In the genomic region with DNA sequence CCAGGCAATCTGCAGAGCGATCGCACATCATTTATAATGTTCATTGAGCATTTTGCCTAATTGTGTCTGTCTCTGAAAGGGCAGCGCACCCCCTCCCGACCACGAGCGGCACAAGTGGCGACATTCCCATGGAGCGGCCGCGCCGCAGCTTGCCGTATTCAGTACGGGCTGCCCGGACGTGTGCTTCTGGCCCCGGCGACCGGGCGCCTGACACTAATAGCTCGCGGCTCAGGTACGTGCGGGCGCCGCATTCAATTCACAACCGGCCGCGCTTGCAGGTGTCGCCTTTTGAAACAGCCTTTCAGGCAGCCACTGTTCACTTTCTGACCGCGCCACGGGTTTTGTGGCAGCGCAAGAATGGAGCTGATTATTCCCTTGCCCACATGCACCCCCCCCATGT, we compare ENCODE assay signal across 8 mouse cellular contexts. TPM values are rescaled to one million over a fixed set of nuclear protein-coding genes. Genes with fewer than 3 reads are reported as not detected.
DNase-seq lines count a peak whose midpoint lies in the region; ATAC-seq lines count a peak whose summit lies in the region.
"Had no signal": no experiment of that assay in that cellular context is flagged by ENCODE, and none has a peak within 500 bp of the region (broad histone marks: within the 10 kb centered on the region; RNA-seq: fewer than 3 reads in every experiment).

No protein-coding gene starts in this region.

- no peak overlapping the region for H3K9ac ChIP-seq in embryonic facial prominence, embryonic 14.5 days (ENCODE audit: low read depth, low read length)
- no peak overlapping the region for H3K9ac ChIP-seq in intestine, embryonic 15.5 days

- peak; percentile 54 for DNase-seq in left cerebral cortex, postnatal 4 days
- DNase-seq in left cerebral cortex, adult 18-20 months (ENCODE audit: low spot score in 2 of 2): no peak
- no peak for DNase-seq in embryonic facial prominence, embryonic 14.5 days (ENCODE audit: low spot score)
- peak; percentile 54 for DNase-seq in retina, embryonic 14.5 days (ENCODE audit: low spot score)
- no peak for DNase-seq in gastrocnemius, postnatal 25 days
- no peak for DNase-seq in gastrocnemius, adult 8-10 months (ENCODE audit: low spot score in 2 of 2)
- DNase-seq: cerebellum, adult 9-10 months had no signal

- no peak overlapping the region; the same call in 1 of the 2 replicates for H3K4me3 ChIP-seq in embryonic facial prominence, embryonic 14.5 days (ENCODE audit: low read depth, low read length)
- peak overlapping the region; percentile 16; the same call in 1 of the 2 replicates for H3K4me3 ChIP-seq in intestine, embryonic 15.5 days (replicated peaks)

- intact Hi-C loops in left cerebral cortex, postnatal 4 days (cut with DNase I): no loop called here

- H3K27ac ChIP-seq in embryonic facial prominence, embryonic 14.5 days (replicated peaks; ENCODE audit: low read depth, low read length): no peak overlapping the region
- no peak overlapping the region for H3K27ac ChIP-seq in intestine, embryonic 15.5 days

- ATAC-seq in embryonic facial prominence, embryonic 14.5 days (ENCODE audit: low read depth): no peak
- ATAC-seq in intestine, embryonic 15.5 days: 0 out of 2 replicates have a peak, but pooled peaks have one; percentile 34

- no peaks in the 10 kb centered on the region for H3K4me1 ChIP-seq in embryonic facial prominence, embryonic 14.5 days (ENCODE audit: control insufficient read depth, insufficient read depth, low read length)
- H3K4me1 ChIP-seq in intestine, embryonic 15.5 days (replicated peaks): 0 out of 2 replicates have a peak, but pooled peaks cover 2% of the 10 kb centered on the region

- H3K36me3 ChIP-seq in embryonic facial prominence, embryonic 14.5 days (ENCODE audit: control insufficient read depth, insufficient read depth, low read length): no peaks in the 10 kb centered on the region
- H3K36me3 ChIP-seq in intestine, embryonic 15.5 days: no peaks in the 10 kb centered on the region

- whole genome bisulfite sequencing in embryonic facial prominence, embryonic 14.5 days: 1% methylated on average over 28 of the region's 33 CpGs
- 1% methylated on average over 33 of the region's 33 CpGs for WGBS in intestine, embryonic 15.5 days

- H3K9me3 ChIP-seq in embryonic facial prominence, embryonic 14.5 days (ENCODE audit: control insufficient read depth, low read length): no peaks in the 10 kb centered on the region
- H3K9me3 ChIP-seq in intestine, embryonic 15.5 days: no peaks in the 10 kb centered on the region

- peaks cover 91% of the 10 kb centered on the region for H3K27me3 ChIP-seq in embryonic facial prominence, embryonic 14.5 days (replicated peaks; ENCODE audit: control insufficient read depth, insufficient read depth, low read length)
- H3K27me3 ChIP-seq in intestine, embryonic 15.5 days (replicated peaks): peaks cover 54% of the 10 kb centered on the region

- H3K4me2 ChIP-seq in embryonic facial prominence, embryonic 14.5 days (ENCODE audit: low read depth, low read length): peak overlapping the region; percentile 32
- peak overlapping the region; percentile 31 for H3K4me2 ChIP-seq in intestine, embryonic 15.5 days (replicated peaks)

RNA-seq across cellular contexts. Expression of a gene that starts 14.7 kb away (rescaled TPM):
- not detected for total RNA-seq in left cerebral cortex, postnatal 4 days (2021)
- total RNA-seq in left cerebral cortex, adult 18-20 months (2021): not detected
- 0.18 TPM in 1 of 2 replicates, not detected in the other for polyA plus RNA-seq in embryonic facial prominence, embryonic 14.5 days (2014; fragmentation: Nextera tagmentation; extraction: Ambion mirVana)
- 10.8 and 17.9 TPM in 2 replicates for polyA plus RNA-seq in intestine, embryonic 15.5 days (2015; fragmentation: Nextera tagmentation; extraction: Ambion mirVana)
- not detected for total RNA-seq in gastrocnemius, postnatal 25 days (2021)
- not detected for total RNA-seq in gastrocnemius, adult 8-10 months (2022)

RNA-seq across cellular contexts. Expression of a gene that starts 59.5 kb away (rescaled TPM):
- 1 to 10 TPM; 5.9 to 7.3 TPM for total RNA-seq in left cerebral cortex, postnatal 4 days (2021)
- total RNA-seq in left cerebral cortex, adult 18-20 months (2021): 10 to 100 TPM; 24.5 to 26.8 TPM
- 19.2 and 22.0 TPM in 2 replicates for polyA plus RNA-seq in embryonic facial prominence, embryonic 14.5 days (2014; fragmentation: Nextera tagmentation; extraction: Ambion mirVana)
- 21.6 and 22.7 TPM in 2 replicates for polyA plus RNA-seq in intestine, embryonic 15.5 days (2015; fragmentation: Nextera tagmentation; extraction: Ambion mirVana)
- total RNA-seq in gastrocnemius, postnatal 25 days (2021): 10 to 100 TPM; 18.9 to 21.1 TPM
- total RNA-seq in gastrocnemius, adult 8-10 months (2022): 10 to 100 TPM; 16.8 to 18.0 (median 17.5) TPM

Comparison
In these comparisons a context has a peak if more than half of its experiments do, and no peak if none do; other contexts are left out.
1. DNase-seq: peak in left cerebral cortex, postnatal 4 days (single experiment) and retina, embryonic 14.5 days (single experiment); none in left cerebral cortex, adult 18-20 months (0 of 2), embryonic facial prominence, embryonic 14.5 days (single experiment), gastrocnemius, postnatal 25 days (single experiment) and gastrocnemius, adult 8-10 months (0 of 2).